Mouse (Mus musculus) C2C12 (cell line): ENCODE measurements around the gene E330021D16Rik.

Experiments
- CEBPB ChIP-seq: IDR thresholded peaks from one replicate; pipeline ENCODE4 v1.6.1; 2011; ENCODE audit warnings: low read depth, mild to moderate bottlenecking, control low read depth, moderate library complexity
- CTCF ChIP-seq: IDR thresholded peaks from one replicate; pipeline ENCODE4 v1.5.1; 2011; ENCODE audit not compliant: control insufficient read depth, insufficient read depth, insufficient read length
- MAX ChIP-seq: IDR thresholded peaks from one replicate; pipeline ENCODE4 v1.6.1; 2011; ENCODE audit warnings: mild to moderate bottlenecking, control low read depth

GRCm38 (mm10) chr6:136353399-136354184, 61.8 kb downstream of the E330021D16Rik start:
- TF ChIP-seq CTCF = no peak
- TF ChIP-seq CEBPB = no peak
- TF ChIP-seq MAX = no peak
